Mouse (Mus musculus): ENCODE measurements at regions not wholly inside any gene's neighbourhood (a gene's known extent, or its start where the extent isn't known, plus 50 kb on each side); places are given as distances from the start of the nearest gene placed in this dataset.

DNA sequence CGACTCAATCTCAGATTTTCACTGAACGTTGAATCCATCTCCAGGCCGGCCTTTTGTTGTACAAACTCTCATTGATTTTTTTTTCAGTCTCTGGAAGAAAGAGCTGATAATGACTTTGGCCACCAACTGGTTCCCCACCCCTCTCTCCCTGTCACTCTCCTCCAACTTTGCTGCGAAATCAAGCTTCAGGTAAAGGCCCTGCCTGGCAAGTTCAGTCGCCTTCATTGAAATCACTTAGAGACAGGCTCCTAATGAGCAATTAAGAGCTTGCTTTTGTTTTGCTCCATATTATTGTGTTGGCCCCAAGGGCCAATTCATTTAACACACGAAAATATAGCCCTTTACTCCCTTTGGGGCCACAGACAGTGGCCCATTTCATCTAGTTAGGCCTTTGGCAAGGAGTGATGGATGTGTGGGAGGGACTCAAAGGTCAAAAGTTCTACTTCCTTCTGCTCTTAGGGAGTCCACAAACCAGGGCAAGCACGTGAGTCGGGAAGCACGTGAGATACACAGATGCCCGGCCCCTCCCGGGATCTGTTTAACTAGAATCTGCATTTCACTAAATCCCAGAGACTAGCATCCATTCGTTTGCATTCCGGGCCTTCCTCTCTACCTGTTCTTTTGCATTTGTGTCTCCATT is 120.0 kb downstream of the Dact1 start:
- no peak for DNase-seq

DNA sequence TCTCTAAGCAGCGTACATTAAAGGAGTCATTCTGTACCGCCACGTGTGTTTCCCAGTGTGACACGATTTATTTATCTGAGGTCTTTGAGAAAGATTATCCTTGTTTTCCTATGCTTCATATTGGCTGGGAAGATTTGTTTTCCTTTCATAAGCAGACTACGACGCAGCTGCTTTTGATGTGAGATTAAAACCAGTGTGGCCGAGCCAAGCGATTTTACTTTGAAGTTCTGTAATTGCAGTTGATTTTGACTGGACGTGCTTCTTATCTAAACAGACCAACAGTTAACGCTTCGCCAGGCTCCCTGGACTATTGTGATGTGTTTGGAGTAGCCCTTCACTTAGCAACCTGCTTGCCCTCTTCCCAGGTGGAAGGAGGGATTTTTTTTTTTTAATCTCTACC is 120.6 kb downstream of the Dact1 start:
- DNase-seq: no peak

DNA sequence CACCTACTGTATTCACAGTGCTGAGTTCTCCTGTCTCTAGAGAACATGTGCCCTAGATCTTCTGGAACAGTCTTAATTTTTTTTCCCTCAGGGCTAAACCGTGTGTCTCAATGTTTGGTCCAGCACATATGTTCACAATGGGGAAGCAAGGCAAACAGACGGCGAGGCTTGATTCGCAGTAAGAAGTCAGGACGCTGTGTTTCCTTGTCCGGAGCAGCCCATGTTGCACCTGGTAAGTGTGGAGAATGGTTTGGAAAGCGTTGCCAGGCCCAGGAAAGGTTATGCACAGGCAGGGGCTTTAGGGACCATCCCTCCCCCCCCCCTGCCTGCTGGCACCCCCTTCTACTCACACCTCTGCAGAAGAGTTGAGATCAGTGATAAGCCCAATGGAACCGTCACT is 121.4 kb downstream of the Dact1 start:
- no peak for DNase-seq

DNA sequence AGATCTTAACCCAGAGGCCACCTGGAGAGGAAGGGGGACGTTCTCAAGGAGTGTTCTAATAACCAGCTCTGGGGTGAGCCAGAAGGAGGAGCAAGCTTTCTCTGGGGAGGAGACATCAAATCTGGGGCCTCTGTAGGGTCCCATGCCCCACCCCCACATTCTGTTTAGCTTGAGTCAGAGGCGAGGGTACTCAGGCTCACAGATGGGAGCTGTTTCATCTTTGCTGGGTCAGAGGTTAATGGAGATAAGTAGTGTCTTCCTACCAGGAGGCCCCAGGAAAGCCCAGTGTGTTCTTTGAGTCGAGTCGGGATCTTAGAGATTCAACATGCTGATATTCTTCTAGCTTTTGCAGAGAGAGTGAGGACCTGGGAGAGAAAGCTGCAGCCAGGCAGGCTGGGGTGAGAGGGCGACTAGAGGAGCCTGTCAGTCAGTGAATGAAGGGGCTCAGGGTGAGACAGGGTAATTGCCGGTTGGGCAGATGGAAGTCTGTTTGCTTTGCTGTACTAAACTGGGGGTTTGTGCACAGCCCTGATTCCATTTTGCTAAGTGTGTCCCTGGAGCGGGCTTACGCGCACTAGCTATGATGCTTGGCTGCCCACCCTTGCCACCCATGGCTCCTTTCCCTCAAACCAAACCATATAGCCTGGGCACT is 124.0 kb downstream of the Dact1 start:
- DNase-seq: no peak

DNA sequence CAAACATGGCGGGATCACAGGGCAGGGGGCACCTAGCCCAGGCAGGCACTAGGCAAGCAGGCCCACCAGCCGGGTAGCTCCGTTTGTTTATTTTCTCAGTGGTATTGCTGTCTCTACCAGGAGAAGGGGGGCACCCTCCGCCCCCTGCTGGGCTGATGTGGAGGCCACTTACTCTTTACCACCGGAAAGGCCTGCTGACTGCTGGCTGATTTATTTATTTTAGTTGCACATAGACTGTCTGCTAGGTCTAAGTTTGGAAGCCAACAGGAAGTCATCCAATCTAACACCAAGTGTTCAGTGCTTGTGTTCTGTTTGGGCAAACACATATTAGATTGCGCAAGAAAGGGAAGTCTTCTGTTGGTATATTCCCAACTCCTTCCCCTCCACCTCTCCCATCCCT is 128.6 kb downstream of the Dact1 start:
- peak; percentile 36 for DNase-seq

DNA sequence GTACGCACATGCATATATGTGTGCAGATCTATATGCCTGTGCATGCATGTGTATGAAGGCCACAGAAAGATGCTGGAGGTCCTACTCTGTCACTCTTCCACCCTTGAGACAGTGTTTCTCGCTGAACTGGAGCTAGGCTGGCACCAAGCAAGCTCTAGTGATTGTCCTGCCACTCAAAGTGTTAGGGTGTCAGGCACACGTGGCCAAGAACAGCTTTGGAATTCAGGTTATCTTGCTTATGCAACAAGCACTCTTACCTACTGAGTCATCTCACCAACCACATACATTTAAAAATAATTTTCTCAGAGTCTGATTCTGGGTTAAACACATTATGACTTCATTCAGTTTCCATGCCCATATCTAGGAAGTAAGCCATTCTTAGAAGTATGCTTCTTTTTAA is 131.2 kb downstream of the Dact1 start:
- no peak for DNase-seq

DNA sequence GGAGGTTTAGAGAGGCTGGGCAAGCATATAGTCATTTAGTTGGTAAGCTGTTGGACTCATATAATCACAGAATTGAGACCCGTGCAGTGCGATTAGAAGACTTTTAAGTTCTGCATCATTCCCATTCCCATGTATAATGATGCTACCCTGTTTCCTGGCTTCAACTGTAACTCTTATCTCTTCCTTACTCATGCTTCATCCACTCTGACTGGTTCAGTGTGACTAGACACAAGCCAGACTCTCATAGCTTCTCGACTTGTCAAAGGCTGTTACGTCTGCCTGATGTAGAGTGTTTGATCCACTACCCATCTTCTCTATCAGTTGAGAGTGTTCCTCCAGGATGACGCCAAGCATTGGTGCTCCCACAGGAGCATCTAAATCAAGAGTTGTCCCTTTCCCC is 131.6 kb downstream of the Dact1 start:
- DNase-seq: no peak

DNA sequence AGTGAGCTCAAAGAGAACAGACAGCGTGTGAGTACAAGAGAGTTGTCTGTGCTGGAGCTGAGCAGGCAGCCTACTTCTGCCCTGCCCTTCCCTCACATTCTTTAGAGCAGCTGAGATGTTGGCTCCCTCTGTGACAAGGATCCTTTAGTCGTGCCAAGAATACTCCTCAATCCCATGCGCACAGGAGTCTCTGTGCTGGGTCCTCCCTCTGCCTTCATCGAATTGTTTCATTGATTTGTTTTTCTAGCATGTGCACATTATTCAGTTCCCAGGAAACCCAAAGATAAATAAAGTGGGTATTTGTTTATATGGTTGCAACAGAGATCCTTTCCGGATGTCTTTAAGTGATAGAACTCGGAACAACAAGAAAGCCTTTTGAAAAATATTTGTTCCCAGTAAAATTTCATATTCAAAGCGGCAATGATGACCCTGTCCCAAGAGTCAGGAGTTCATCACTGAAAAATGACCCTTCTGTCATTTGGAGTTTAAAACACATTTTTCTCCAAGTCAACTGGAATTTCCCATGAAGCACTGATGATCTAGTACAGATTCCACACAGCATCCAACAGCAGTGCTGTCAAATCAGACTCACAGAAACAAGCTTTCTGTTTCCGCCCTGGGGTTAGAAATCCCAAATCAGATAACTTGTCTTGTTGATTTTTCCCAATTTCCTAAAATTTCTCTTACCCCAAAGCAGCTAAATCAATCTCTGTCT is 136.7 kb downstream of the Dact1 start:
- DNase-seq: no peak

- DNase-seq: no peak
Observed at GRCm38 (mm10) chr12:71446892-71447268, 137.2 kb downstream of the Dact1 start.

DNA sequence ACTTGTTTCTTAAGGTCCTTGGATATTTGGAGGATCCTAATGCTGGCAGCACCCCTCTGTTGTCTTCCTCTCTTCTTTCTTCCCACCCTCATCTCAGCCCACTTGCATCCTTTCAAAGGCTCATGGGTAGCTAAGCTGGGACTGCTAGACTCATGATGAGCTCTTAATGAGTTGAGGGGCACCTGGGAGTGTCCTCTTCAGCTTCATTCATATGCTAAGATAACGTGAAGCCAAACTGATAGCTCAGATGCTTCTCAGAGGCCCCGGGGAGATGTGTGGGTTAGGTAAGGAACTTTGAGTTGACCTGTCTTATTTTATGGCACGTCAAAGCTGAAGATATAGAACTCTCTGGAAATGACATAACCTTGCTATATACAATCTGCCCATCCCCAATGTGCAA is 139.3 kb downstream of the Dact1 start:
- no peak for DNase-seq

- DNase-seq: peak; percentile 8
Observed at GRCm38 (mm10) chr12:71450128-71450527, 140.4 kb downstream of the Dact1 start.

DNA sequence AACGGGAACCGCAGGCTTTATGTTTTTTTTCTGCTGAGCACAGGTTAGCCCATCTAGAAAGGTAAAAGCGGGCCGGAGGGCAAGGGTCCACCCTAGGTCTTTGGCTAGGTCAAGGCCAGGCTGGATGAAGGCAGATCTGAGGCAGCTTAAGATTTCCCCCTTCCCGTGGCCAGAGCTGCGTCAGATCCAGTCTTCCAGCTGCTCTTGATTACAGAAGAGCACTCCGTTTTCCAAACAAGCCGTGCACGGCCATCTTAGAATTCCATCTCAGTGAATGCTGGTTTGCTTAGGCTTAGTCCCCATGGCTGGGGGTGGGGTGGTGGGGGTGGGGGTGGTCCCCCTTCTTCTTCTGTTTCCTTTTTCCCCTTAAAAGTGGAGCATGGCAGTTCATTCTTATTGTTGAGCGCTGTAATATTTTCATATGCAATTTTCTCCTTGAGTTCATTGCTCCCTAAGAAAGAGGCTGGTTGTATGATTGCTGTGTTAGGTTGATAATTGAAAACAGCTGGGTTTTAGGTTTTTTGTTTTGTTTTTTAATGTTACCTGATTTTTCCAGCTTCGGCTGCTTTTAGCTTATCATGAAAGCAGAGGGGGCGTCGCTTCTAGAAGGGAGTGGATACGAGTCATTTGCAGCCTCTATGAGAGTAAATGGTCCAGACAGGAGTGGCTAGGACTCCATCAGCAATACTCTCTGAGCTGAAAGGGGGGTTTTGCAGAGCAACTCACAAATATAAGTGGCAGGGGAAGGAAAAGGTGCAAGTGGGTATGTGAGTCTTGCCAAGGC is 141.2 kb downstream of the Dact1 start:
- DNase-seq: no peak

DNA sequence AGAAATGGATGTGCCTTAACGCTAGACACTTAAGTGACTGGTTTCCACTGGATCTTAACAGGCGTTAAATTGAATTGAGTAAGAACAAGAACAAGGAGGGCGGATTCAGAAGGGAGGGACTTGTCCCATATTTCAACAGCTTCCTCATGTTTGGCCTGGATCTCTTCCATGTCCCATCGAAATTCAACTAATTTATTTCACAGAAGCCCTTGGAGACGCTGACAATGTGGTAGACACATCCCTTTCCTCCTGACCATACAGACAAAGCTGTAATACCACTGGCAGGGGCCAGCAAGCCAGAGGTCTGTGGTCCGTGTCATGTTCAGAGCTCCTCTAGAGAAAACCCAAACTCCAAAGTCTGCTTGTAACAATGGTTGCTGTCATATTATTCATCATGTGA is 147.2 kb downstream of the Dact1 start:
- no peak for DNase-seq

DNA sequence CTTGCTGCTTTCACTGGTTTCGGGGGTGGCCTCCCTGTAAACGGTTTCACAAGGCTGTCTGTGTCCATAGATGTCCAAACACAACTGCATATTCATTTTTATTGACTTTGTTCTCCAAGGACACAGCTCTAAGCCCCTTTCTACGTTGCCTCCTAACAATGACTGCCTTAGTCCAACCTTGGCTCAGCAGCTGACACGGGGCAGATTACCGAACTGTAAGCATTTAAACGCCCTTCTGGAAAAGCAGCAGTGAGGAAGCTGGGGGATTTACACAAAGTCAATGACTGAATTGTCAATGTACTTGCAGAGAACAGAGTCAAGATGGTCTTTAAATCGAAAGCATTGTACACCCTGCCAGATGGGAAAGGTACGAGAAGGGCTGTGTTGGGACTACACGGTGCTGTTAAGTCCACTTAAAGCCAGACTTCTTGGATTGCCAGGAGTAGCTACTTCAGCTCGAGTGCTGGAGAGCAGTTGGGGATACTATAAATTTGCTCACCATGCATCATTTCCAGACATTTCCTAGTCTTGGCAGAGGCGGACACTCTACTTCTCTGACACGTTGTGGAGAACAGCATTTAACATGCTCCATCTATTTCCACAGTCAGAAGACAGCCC is 149.0 kb downstream of the Dact1 start:
- no peak for DNase-seq

- no peak for DNase-seq
Observed at GRCm38 (mm10) chr12:71460643-71461042, 151.0 kb downstream of the Dact1 start.

DNA sequence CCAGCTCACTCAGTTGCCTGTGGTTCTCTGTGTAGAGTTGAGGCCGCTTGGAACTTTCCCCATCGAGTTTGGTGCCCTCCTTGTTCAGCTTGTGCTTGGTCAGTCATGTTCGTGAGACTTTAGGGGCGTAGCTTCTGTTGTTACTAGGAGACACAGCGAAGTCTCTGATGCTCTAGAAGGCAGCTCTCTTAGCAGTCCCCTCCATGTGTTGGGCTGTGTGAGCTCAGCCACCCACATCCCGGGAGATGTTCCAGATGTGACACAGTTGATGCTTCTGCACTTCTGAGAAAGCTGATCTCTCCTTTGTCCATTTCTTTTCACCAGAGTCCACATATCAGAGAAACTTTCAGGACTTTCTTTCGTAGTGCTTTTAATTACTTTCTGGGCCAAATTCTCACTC is 158.1 kb downstream of the Dact1 start:
- DNase-seq: no peak

GRCm38 (mm10) chr12:71468324-71468723 is 158.6 kb downstream of the Dact1 start:
- DNase-seq: no peak

GRCm38 (mm10) chr12:71470983-71471715 is 161.5 kb downstream of the Dact1 start:
- no peak for DNase-seq

GRCm38 (mm10) chr12:71471720-71472119 is 162.0 kb downstream of the Dact1 start:
- DNase-seq: no peak

DNA sequence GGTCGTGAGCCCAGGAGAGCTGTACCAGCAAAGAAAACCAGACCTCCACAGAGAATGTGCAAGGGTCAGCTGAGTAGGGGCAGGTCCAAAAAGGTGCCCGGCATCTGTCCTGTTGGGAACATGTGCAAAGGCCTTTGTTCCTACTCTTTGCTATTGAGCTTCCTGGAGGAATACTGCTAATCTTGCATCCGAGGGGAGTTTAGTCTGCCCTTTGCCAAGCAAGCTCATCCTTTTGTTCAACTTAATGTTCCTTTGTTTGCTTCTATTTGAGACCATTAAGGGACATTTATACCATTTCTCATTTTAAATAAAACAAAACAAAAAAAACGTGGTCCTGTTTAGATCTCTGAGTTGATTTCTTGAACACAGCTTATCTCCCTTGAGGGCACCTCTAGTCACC is 166.6 kb downstream of the Dact1 start:
- DNase-seq: no peak

- DNase-seq: no peak
Observed at GRCm38 (mm10) chr12:71477691-71478090, 168.0 kb downstream of the Dact1 start.

DNA sequence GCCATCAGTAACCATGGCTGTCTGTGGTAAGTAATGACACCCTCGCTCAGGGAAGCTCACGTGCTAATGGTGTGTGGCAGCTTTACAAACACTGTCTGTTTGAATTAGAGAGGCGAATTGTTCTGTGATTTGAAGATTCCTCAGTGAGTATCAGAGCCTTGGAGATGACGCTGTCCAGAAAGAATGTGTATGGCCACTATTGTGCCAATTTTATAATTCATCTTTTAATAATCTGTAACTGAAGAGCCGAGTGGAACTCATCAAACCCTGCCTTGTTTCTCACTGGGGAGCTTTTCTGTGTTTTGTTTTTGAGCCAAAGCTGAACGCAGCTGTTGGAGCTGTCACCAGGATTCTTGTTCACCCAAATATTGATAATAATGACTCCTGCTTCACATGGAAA is 171.7 kb downstream of the Dact1 start:
- DNase-seq: no peak
